Mouse (Mus musculus): ENCODE data around the gene Itsn2. TPM values are rescaled to one million over a fixed set of nuclear protein-coding genes. Genes with fewer than 3 reads are reported as not detected.

Itsn2 gene
- total and polyA plus RNA-seq, 3 experiments: 27.9 to 48.1 (median 44.4) TPM

DNA sequence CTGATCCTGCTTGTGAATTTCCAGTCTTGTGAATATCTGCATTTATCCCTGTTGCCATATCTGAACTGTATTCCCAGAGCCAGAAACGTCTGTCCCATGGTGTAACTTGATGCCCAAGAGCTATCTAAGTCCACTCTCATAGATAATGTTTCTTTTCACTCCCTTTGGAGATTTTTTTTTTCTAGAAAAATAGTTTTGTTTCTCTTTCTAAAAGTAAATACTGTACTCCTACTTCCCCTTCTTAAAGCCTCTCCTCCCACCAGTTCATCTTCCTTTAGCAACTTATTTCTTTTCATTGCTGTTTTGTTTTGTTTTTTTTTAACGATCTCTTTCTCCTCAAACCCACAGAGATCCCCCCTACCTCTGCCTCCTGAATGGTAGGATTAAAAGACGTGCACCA lies 14.2 kb downstream of the Itsn2 start:
- Histone ChIP-seq H3K4me2 (ENCODE audit: insufficient read depth, low read depth, poor library complexity, severe bottlenecking) (no peak overlapping the region), H3K36me3 (replicated peaks in 1 of 2; ENCODE audit: control insufficient read depth in 1 of 2, insufficient read depth in 1 of 2, low read length in 1 of 2) (peaks cover 0 to 14% of the 10 kb centered on the region in 2 experiments), H3K79me2 (replicated peaks; ENCODE audit: control insufficient read depth, extremely low read depth, insufficient read depth, poor library complexity, severe bottlenecking) (peaks cover 16% of the 10 kb centered on the region), H3K4me3 (replicated peaks in 1 of 3; ENCODE audit: low read depth in 2 of 3, low read length in 2 of 3, poor library complexity in 1 of 3) (no peak overlapping the region), H3K9me3 (replicated peaks; ENCODE audit: low read length) (no peaks in the 10 kb centered on the region), H3K9ac (ENCODE audit: insufficient read depth, low read depth) (peak overlapping the region; percentile 33; the same call in 1 of the 2 replicates), H3K27me3 (replicated peaks) (no peaks in the 10 kb centered on the region), H3K27ac (ENCODE audit: insufficient read depth, low read depth) (no peak overlapping the region), H3K4me1 (ENCODE audit: control insufficient read depth in 1 of 2, insufficient read depth in 2 of 2) (peaks cover 11 to 40% of the 10 kb centered on the region in 2 experiments; a peak in 3 of 4 replicates)
- dilution Hi-C loops (cut with MboI; ENCODE audit: extremely low pct_ligation_motif_present, extremely low pct_unique_long_range_greater_than_20kb, low sequenced_read_pairs): no loop called here
- peak; percentile 52; the same call in 1 of the 2 replicates for TF ChIP-seq ZNF384 (IDR thresholded peaks at IDR 0.05; ENCODE audit: low read depth, low read length)
- TF ChIP-seq KAT2A (IDR thresholded peaks at IDR 0.05; ENCODE audit: insufficient replicate concordance, low read length): no peak
- TF ChIP-seq MEF2A (IDR thresholded peaks at IDR 0.05; ENCODE audit: borderline replicate concordance, low read depth, low read length): no peak
- in situ Hi-C loops (cut with MboI; ENCODE audit: low pct_ligation_motif_present, low pct_unique_long_range_greater_than_20kb, low sequenced_read_pairs): no loop called here
- DNase-seq (ENCODE audit: extremely low read depth): no peak

DNA sequence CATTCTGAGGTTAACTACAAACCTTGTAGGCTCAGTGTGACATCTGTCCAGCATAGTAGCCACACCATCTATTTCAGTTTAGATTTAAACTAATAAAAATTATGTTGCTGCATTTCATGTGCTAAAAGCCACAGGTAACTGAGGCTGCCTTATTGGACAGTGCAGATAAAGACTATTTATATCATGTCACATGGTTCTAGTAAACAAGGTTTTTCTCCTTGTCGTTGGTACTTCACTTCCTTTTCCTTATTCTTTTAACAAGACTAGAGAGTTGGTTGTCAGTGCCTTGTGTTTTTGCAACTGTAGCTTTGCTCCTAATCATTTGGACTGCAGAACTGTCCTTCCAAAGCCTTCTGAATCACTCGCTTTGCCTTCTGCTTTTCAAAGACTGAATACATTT lies 22.3 kb downstream of the Itsn2 start:
- no peak for DNase-seq (ENCODE audit: extremely low read depth)
- dilution Hi-C loops (cut with MboI; ENCODE audit: extremely low pct_ligation_motif_present, extremely low pct_unique_long_range_greater_than_20kb, low sequenced_read_pairs): no loop called here
- Histone ChIP-seq H3K79me2 (replicated peaks; ENCODE audit: control insufficient read depth, extremely low read depth, insufficient read depth, poor library complexity, severe bottlenecking) (0 out of 2 replicates have a peak, but pooled peaks cover 3% of the 10 kb centered on the region), H3K4me2 (ENCODE audit: insufficient read depth, low read depth, poor library complexity, severe bottlenecking) (no peak overlapping the region), H3K9ac (ENCODE audit: insufficient read depth, low read depth) (no peak overlapping the region), H3K4me1 (ENCODE audit: control insufficient read depth in 1 of 2, insufficient read depth in 2 of 2) (no peaks in the 10 kb centered on the region), H3K27ac (ENCODE audit: insufficient read depth, low read depth) (no peak overlapping the region), H3K9me3 (replicated peaks; ENCODE audit: low read length) (no peaks in the 10 kb centered on the region), H3K4me3 (replicated peaks in 1 of 3; ENCODE audit: low read depth in 2 of 3, low read length in 2 of 3, poor library complexity in 1 of 3) (no peak overlapping the region), H3K27me3 (replicated peaks) (no peaks in the 10 kb centered on the region), H3K36me3 (replicated peaks in 1 of 2; ENCODE audit: control insufficient read depth in 1 of 2, insufficient read depth in 1 of 2, low read length in 1 of 2) (peaks cover 3 to 14% of the 10 kb centered on the region in 2 experiments)
- in situ Hi-C loops (cut with MboI; ENCODE audit: low pct_ligation_motif_present, low pct_unique_long_range_greater_than_20kb, low sequenced_read_pairs): no loop called here
- TF ChIP-seq ZMIZ1 (IDR thresholded peaks at IDR 0.05; ENCODE audit: low read depth, low read length) (no peak), KAT2A (IDR thresholded peaks at IDR 0.05; ENCODE audit: insufficient replicate concordance, low read length) (no peak), SIN3A (IDR thresholded peaks at IDR 0.05; ENCODE audit: low read length) (no peak), EP300 (IDR thresholded peaks at IDR 0.05; ENCODE audit: low read length) (no peak), CTCF (conservative IDR thresholded peaks at IDR 0.05 in 1 of 2, IDR thresholded peaks at IDR 0.05 in 1 of 2; ENCODE audit: low read depth in 2 of 2, low read length in 2 of 2) (no peak), MYC (IDR thresholded peaks at IDR 0.05; ENCODE audit: low read depth, low read length) (no peak), TCF12 (IDR thresholded peaks at IDR 0.05; ENCODE audit: low read depth, low read length) (no peak), HCFC1 (IDR thresholded peaks at IDR 0.05; ENCODE audit: low read depth, low read length) (no peak), TBP (conservative IDR thresholded peaks at IDR 0.05; ENCODE audit: low read depth, low read length) (no peak)

DNA sequence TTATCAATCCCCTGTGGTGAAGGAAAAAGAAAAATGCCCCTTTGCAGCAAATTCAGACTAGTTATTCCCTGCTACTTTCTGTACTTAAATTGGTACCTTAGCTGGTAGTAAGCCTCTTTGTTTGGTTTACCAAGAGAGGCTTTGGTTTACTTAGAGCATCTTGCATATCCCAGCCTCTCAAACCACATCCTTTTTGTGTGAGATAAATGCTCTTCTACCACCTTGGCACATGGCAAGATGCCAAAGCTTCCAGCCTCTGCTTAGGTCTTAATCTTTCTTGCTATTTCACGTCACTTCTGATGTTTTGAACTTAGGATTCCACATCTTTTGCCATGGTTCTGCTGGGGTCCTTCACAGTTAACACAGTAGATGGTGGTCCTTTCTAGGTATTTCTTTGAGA lies 31.8 kb downstream of the Itsn2 start:
- H3K9me3 ChIP-seq (replicated peaks; ENCODE audit: low read length): no peaks in the 10 kb centered on the region
- no peak overlapping the region for H3K9ac ChIP-seq (ENCODE audit: insufficient read depth, low read depth)
- TF ChIP-seq MYC (IDR thresholded peaks at IDR 0.05; ENCODE audit: low read depth, low read length): no peak
- no peak for TF ChIP-seq ELF1 (IDR thresholded peaks at IDR 0.05; ENCODE audit: low read depth, low read length)
- no peak for TF ChIP-seq TCF12 (IDR thresholded peaks at IDR 0.05; ENCODE audit: low read depth, low read length)
- TF ChIP-seq NRF1 (IDR thresholded peaks at IDR 0.05; ENCODE audit: low read depth, low read length): no peak
- TF ChIP-seq BHLHE40 (IDR thresholded peaks at IDR 0.05; ENCODE audit: low read depth, low read length): no peak
- TF ChIP-seq CHD2 (IDR thresholded peaks at IDR 0.05; ENCODE audit: low read length): no peak
- no peak for TF ChIP-seq E2F4 (IDR thresholded peaks at IDR 0.05; ENCODE audit: insufficient replicate concordance, low read depth, low read length)
- no peak for TF ChIP-seq RCOR1 (conservative IDR thresholded peaks at IDR 0.05; ENCODE audit: low read depth, low read length)
- no peak for TF ChIP-seq SMC3 (IDR thresholded peaks at IDR 0.05; ENCODE audit: low read depth, low read length)
- no peak for TF ChIP-seq IRF4 (IDR thresholded peaks at IDR 0.05; ENCODE audit: low read depth, low read length)
- TF ChIP-seq KAT2A (IDR thresholded peaks at IDR 0.05; ENCODE audit: insufficient replicate concordance, low read length): no peak
- TF ChIP-seq ZMIZ1 (IDR thresholded peaks at IDR 0.05; ENCODE audit: low read depth, low read length): no peak
- no peak for TF ChIP-seq USF1 (IDR thresholded peaks at IDR 0.05; ENCODE audit: low read depth, low read length)
- dilution Hi-C loops (cut with MboI; ENCODE audit: extremely low pct_ligation_motif_present, extremely low pct_unique_long_range_greater_than_20kb, low sequenced_read_pairs): no loop called here
- no peak overlapping the region for H3K4me2 ChIP-seq (ENCODE audit: insufficient read depth, low read depth, poor library complexity, severe bottlenecking)
- H3K27ac ChIP-seq (ENCODE audit: insufficient read depth, low read depth): no peak overlapping the region
- peaks cover 0 to 2% of the 10 kb centered on the region in 2 experiments; a peak in 1 of 4 replicates for H3K4me1 ChIP-seq (ENCODE audit: control insufficient read depth in 1 of 2, insufficient read depth in 2 of 2)
- in situ Hi-C loops (cut with MboI; ENCODE audit: low pct_ligation_motif_present, low pct_unique_long_range_greater_than_20kb, low sequenced_read_pairs): no loop called here
- H3K4me3 ChIP-seq (replicated peaks in 1 of 3; ENCODE audit: low read depth in 2 of 3, low read length in 2 of 3, poor library complexity in 1 of 3): no peak overlapping the region
- no peaks in the 10 kb centered on the region for H3K79me2 ChIP-seq (replicated peaks; ENCODE audit: control insufficient read depth, extremely low read depth, insufficient read depth, poor library complexity, severe bottlenecking)
- H3K27me3 ChIP-seq (replicated peaks): no peaks in the 10 kb centered on the region
- DNase-seq (ENCODE audit: extremely low read depth): no peak
- peaks cover 4 to 24% of the 10 kb centered on the region in 2 experiments for H3K36me3 ChIP-seq (replicated peaks in 1 of 2; ENCODE audit: control insufficient read depth in 1 of 2, insufficient read depth in 1 of 2, low read length in 1 of 2)
